Mouse (Mus musculus): ENCODE measurements around the gene Sec13. TPM values are rescaled to one million over a fixed set of nuclear protein-coding genes. Genes with fewer than 3 reads are reported as not detected.
A peak's percentile ranks its signal among the peaks of the same experiment; 100 is the strongest.

The Sec13 gene
- polyA plus RNA-seq (2015; fragmentation: Nextera tagmentation; extraction: Ambion mirVana) = 216 and 238 TPM in 2 replicates

DNA sequence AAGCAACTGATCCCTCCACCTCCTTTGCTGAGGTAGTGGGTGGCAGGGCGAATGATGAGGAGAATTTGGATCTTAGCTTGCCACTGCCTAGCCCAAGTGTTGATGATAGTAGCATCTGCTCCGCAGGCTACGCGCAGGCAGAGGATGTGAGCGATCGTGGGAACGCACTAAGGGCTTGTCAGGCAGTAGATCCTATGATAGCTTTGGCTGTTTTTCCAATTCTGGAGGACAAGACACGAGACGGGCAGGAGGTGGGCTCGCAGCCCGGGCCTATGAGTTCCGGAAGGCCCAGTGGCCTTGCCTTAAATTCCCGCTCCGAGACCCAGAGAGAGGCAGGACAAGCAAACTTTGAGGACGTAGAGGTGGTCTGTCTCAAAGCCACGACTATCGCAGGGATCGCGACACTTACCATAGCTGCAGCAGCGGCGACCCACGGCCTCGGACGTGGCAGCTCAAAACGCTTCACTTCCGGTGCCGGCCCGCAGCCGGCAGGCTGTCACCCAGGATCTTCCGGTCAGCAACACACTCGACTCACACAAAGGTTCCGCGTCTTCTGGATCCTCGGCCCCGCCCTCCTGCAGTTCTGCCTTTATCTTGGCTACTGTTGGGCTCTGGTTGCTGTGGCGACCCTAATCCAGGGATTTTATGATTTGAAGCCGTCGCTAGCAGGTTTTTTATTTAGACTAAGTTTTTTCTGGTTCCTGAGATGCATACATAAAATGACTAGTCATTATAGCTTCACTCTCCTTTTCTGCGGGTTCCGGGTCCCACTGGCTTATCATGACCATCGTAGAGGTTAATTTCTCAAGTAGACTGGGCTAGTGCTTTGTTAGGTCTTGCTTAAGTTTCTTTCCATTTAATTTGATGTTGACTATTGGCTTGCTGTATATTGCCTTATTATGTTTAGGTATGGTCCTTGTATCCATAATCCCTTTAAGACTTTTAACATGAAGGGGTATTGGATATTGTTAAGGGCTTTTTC is at the start of gene Sec13:
TSS of gene Sec13 (minus strand) at position 508 of the 982 bp plus-strand sequence.
- ATAC-seq (replicated peaks; ENCODE audit: low FRiP score, low read depth) = peak; percentile 80
- H3K4me2 ChIP-seq (ENCODE audit: low read length) = peak within 1 kb of the TSS; percentile 85
- no peaks in the 10 kb centered on the region for H3K27me3 ChIP-seq (ENCODE audit: insufficient read depth, low read length)
- no peak for TF ChIP-seq CTCF (IDR thresholded peaks at IDR 0.05; ENCODE audit: low read depth)
- peak; percentile 93 for DNase-seq (ENCODE audit: low spot score)
- peak within 1 kb of the TSS; percentile 82 for H3K27ac ChIP-seq
- H3K9ac ChIP-seq (ENCODE audit: low read depth, low read length) = peak within 1 kb of the TSS; percentile 98
- H3K36me3 ChIP-seq (ENCODE audit: insufficient read depth, low read length) = peaks cover 9% of the 10 kb centered on the region
- H3K4me1 ChIP-seq (replicated peaks; ENCODE audit: insufficient read depth, low read length) = peaks cover 3% of the 10 kb centered on the region; the same call in 1 of the 2 replicates
- H3K4me3 ChIP-seq (replicated peaks; ENCODE audit: low read depth, low read length) = peak within 1 kb of the TSS; percentile 97
- 7% methylated on average over 41 of the region's 41 CpGs for WGBS
- H3K9me3 ChIP-seq (replicated peaks; ENCODE audit: low read length) = no peaks in the 10 kb centered on the region

DNA sequence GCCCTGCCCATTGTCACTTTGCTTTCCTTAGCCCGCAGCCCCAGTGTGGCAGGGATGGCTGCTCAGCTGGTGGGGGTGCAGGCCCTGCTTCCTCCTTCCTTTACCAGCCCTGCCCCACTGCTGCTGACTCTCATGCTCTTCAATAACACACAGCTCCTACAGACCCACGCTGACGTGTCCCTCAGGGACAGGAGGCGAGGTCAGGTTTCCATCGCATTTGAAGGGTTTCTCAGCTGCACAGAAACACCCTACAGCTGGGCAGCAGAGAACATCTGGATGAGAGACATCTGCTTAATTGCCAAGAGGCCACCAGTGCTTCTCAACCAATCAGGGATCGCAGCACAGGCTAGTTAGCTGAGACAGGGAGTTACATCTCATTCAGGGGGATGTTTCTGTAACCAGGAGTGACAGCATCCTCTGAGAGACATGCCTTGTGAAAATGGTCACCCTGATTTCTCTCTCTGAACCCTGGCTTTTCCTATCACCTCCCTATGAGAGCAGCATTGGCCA is 47.0 kb upstream of the Sec13 start:
- no peak for ATAC-seq (replicated peaks; ENCODE audit: low FRiP score, low read depth)
- no peak overlapping the region for H3K4me2 ChIP-seq (ENCODE audit: low read length)

DNA sequence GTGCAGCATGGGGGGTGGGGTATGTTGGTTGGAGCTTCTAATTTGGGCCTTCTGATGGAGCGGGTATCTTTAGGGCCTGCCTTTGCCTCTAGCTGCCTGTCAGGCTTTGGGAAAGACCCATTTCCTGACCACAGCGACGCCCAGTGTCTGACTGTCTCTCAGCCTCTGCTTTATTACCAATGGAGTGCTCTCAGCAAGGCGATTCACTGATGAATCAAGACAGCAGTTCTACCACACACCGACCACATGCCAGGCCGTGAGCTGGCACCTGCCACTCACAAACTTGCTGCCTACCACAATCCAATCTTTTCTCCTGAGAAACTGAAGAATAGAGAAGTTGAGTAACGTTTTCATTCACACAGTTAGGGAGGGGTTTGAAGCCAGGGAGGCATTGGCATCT is 45.1 kb upstream of the Sec13 start:
- H3K4me3 ChIP-seq (replicated peaks; ENCODE audit: low read depth, low read length) = no peak overlapping the region
- H3K27ac ChIP-seq = no peak overlapping the region
- no peaks in the 10 kb centered on the region for H3K27me3 ChIP-seq (ENCODE audit: insufficient read depth, low read length)
- no peak for TF ChIP-seq CTCF (IDR thresholded peaks at IDR 0.05; ENCODE audit: low read depth)
- H3K9ac ChIP-seq (ENCODE audit: low read depth, low read length) = no peak overlapping the region
- ATAC-seq (replicated peaks; ENCODE audit: low FRiP score, low read depth) = no peak
- H3K9me3 ChIP-seq (replicated peaks; ENCODE audit: low read length) = no peaks in the 10 kb centered on the region
- DNase-seq (ENCODE audit: low spot score) = no peak
- H3K4me1 ChIP-seq (replicated peaks; ENCODE audit: insufficient read depth, low read length) = no peaks in the 10 kb centered on the region
- H3K36me3 ChIP-seq (ENCODE audit: insufficient read depth, low read length) = no peaks in the 10 kb centered on the region
- no peak overlapping the region for H3K4me2 ChIP-seq (ENCODE audit: low read length)
- 76% methylated on average over 7 of the region's 7 CpGs for WGBS

More for the DNA sequence above, 47.0 kb upstream of the Sec13 start:
- Histone ChIP-seq H3K4me3 (replicated peaks; ENCODE audit: low read depth, low read length) (no peak overlapping the region), H3K9me3 (replicated peaks; ENCODE audit: low read length) (no peaks in the 10 kb centered on the region), H3K9ac (ENCODE audit: low read depth, low read length) (no peak overlapping the region), H3K27me3 (ENCODE audit: insufficient read depth, low read length) (no peaks in the 10 kb centered on the region), H3K27ac (no peak overlapping the region), H3K36me3 (ENCODE audit: insufficient read depth, low read length) (no peaks in the 10 kb centered on the region), H3K4me1 (replicated peaks; ENCODE audit: insufficient read depth, low read length) (no peaks in the 10 kb centered on the region)
- peak; percentile 11 for DNase-seq (ENCODE audit: low spot score)
- 14% methylated on average over 6 of the region's 6 CpGs for WGBS
- TF ChIP-seq CTCF (IDR thresholded peaks at IDR 0.05; ENCODE audit: low read depth) = no peak

DNA sequence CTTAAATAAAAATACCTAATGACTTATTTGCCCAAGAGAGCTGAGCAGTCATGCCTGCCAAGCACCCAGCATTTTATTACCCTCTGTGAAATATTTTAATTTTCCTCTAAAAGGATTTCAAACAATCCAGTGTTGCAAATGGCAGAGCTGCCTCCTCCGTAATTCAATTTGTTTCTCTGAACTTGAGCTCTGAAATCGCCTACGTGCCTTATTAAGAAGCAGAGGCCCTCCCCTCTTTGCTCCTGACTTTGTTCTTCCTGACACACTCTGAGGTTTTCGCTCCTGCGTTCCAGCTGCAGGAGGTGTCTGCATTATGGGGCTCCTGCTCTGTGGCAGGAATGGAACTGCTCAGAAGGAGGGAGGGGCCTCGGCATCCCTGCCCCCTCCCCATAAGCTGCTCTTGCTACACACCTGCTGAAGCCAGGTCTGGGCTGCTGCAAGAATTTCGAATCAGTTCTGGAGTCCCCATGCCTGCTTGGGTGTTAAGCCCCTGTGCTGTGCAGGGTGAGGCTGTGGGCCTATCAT is 37.7 kb upstream of the Sec13 start:
- H3K27me3 ChIP-seq (ENCODE audit: insufficient read depth, low read length) = no peaks in the 10 kb centered on the region
- H3K4me2 ChIP-seq (ENCODE audit: low read length) = no peak overlapping the region
- H3K36me3 ChIP-seq (ENCODE audit: insufficient read depth, low read length) = no peaks in the 10 kb centered on the region
- H3K4me3 ChIP-seq (replicated peaks; ENCODE audit: low read depth, low read length) = no peak overlapping the region
- no peaks in the 10 kb centered on the region for H3K4me1 ChIP-seq (replicated peaks; ENCODE audit: insufficient read depth, low read length)
- WGBS = 45% methylated on average over 7 of the region's 7 CpGs
- no peak for TF ChIP-seq CTCF (IDR thresholded peaks at IDR 0.05; ENCODE audit: low read depth)
- no peak overlapping the region for H3K27ac ChIP-seq
- no peaks in the 10 kb centered on the region for H3K9me3 ChIP-seq (replicated peaks; ENCODE audit: low read length)
- DNase-seq (ENCODE audit: low spot score) (peak; percentile 3), ATAC-seq (replicated peaks; ENCODE audit: low FRiP score, low read depth) (no peak)
- H3K9ac ChIP-seq (ENCODE audit: low read depth, low read length) = no peak overlapping the region

DNA sequence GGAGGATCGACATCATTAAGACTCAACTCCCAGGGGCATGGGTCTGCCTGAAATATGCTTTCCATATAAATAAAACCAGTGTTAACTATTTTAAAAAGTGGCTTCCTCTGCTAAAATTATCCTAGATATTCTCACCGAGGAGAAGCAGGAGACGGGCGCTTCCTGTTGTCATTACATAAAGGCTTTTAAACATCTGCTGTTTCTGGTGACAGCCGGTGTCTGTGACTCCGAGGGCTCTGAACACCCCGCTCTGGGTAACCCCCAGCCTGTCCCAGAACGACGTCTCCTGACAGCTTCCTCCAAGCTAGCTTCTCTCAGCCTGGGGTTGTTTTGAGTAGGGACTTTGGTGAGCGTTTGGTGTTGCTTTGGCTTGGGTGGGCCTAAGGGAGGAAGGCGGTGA is 28.3 kb upstream of the Sec13 start:
- 56% methylated on average over 11 of the region's 11 CpGs for WGBS
- Histone ChIP-seq H3K4me1 (replicated peaks; ENCODE audit: insufficient read depth, low read length) (no peaks in the 10 kb centered on the region), H3K9me3 (replicated peaks; ENCODE audit: low read length) (no peaks in the 10 kb centered on the region), H3K9ac (ENCODE audit: low read depth, low read length) (no peak overlapping the region), H3K4me3 (replicated peaks; ENCODE audit: low read depth, low read length) (no peak overlapping the region), H3K4me2 (ENCODE audit: low read length) (no peak overlapping the region), H3K36me3 (ENCODE audit: insufficient read depth, low read length) (no peaks in the 10 kb centered on the region), H3K27ac (no peak overlapping the region), H3K27me3 (ENCODE audit: insufficient read depth, low read length) (no peaks in the 10 kb centered on the region)
- no peak for DNase-seq (ENCODE audit: low spot score)
- no peak for ATAC-seq (replicated peaks; ENCODE audit: low FRiP score, low read depth)
- TF ChIP-seq CTCF (IDR thresholded peaks at IDR 0.05; ENCODE audit: low read depth) = no peak

DNA sequence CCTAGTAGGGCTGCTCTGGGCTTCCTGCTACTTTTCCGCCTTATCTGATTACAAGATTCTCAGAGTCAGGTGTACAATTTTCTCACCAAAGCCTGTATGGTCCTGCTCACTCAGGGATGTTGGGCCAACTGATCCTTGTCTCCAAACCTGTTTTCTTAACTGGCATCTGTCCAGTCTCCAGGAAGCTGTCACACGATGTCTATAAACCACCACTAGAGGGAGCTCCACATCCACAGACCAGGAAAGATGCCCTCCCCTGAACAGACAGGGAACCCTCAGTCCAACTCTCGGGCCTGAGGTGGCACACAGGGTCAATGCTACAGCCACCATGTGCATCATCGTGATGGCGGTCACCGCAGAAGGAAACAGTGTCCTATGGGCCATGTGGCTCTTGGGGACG is 21.1 kb upstream of the Sec13 start:
- no peaks in the 10 kb centered on the region for H3K36me3 ChIP-seq (ENCODE audit: insufficient read depth, low read length)
- no peak overlapping the region for H3K27ac ChIP-seq
- 28% methylated on average over 7 of the region's 7 CpGs for WGBS
- peak; percentile 99 for TF ChIP-seq CTCF (IDR thresholded peaks at IDR 0.05; ENCODE audit: low read depth)
- H3K4me2 ChIP-seq (ENCODE audit: low read length) = no peak overlapping the region
- H3K27me3 ChIP-seq (ENCODE audit: insufficient read depth, low read length) = no peaks in the 10 kb centered on the region
- DNase-seq (ENCODE audit: low spot score) (peak; percentile 85), ATAC-seq (replicated peaks; ENCODE audit: low FRiP score, low read depth) (peak; percentile 53)
- H3K4me3 ChIP-seq (replicated peaks; ENCODE audit: low read depth, low read length) = no peak overlapping the region
- H3K4me1 ChIP-seq (replicated peaks; ENCODE audit: insufficient read depth, low read length) = no peaks in the 10 kb centered on the region
- H3K9me3 ChIP-seq (replicated peaks; ENCODE audit: low read length) = no peaks in the 10 kb centered on the region
- no peak overlapping the region for H3K9ac ChIP-seq (ENCODE audit: low read depth, low read length)

Data from kidney, postnatal 0 days (tissue).